Mouse (Mus musculus) 3T3-L1 (cell line): ENCODE data around the gene Chrng.

Source experiments
- DNase-seq: peaks from one replicate; pipeline ENCODE4 v3.0.0-alpha.2; 2015; ENCODE audit warnings: low read depth, low spot score

The Chrng gene

GRCm38 (mm10) chr1:87252040-87252609 lies 47.7 kb downstream of the Chrng start:
- no peak for DNase-seq

GRCm38 (mm10) chr1:87255173-87255572 lies 50.7 kb downstream of the Chrng start:
- DNase-seq = peak; percentile 81

GRCm38 (mm10) chr1:87257691-87258090 lies 53.2 kb downstream of the Chrng start:
- no peak for DNase-seq

GRCm38 (mm10) chr1:87258484-87258883 lies 54.0 kb downstream of the Chrng start:
- DNase-seq = no peak

GRCm38 (mm10) chr1:87259316-87259715 lies 54.9 kb downstream of the Chrng start:
- peak; percentile 42 for DNase-seq
